Mouse (Mus musculus) heart, adult 2 months (tissue): ENCODE results near the gene Gpcpd1. TPM values are rescaled to one million over a fixed set of nuclear protein-coding genes. Genes with fewer than 3 reads are reported as not detected.

Source experiments
- DNase-seq, 2 experiments: peaks; one replicate each; pipeline ENCODE4 v3.0.0; 2021
- H3K27ac ChIP-seq: fragments of 200-600 bp; 2 replicates; pipeline ENCODE4 v1.8.1; 2022
- H3K27me3 ChIP-seq: fragments of 200-500 bp; 2 replicates; pipeline ENCODE4 v1.6.1; 2012; ENCODE audit warnings: mild to moderate bottlenecking, low read length, inconsistent platforms, mixed read lengths; ENCODE audit not compliant: control insufficient read depth, insufficient read depth
- H3K36me3 ChIP-seq: fragments of 200-500 bp; 2 replicates; pipeline ENCODE4 v1.6.1; 2012; ENCODE audit warnings: low read length, inconsistent platforms; ENCODE audit not compliant: control insufficient read depth, insufficient read depth
- H3K4me1 ChIP-seq: fragments of 200-500 bp; 2 replicates; pipeline ENCODE4 v1.6.1; 2011; ENCODE audit warnings: low read length; ENCODE audit not compliant: control insufficient read depth, insufficient read depth
- H3K4me3 ChIP-seq: fragments of 200-600 bp; 2 replicates; pipeline ENCODE4 v1.8.1; 2022
- H3K79me2 ChIP-seq: fragments of 200-500 bp; replicated peaks from 2 replicates; pipeline ENCODE4 v1.6.1; 2012; ENCODE audit warnings: mild to moderate bottlenecking, inconsistent platforms, low read length, moderate library complexity, mixed read lengths; ENCODE audit not compliant: control insufficient read depth, insufficient read depth
- H3K9ac ChIP-seq: fragments of 200-500 bp; 2 replicates; pipeline ENCODE4 v1.6.1; 2012; ENCODE audit warnings: low read depth, mild to moderate bottlenecking, control low read depth, inconsistent platforms, low read length, mixed read lengths
- CTCF ChIP-seq: fragments of 200-600 bp; IDR thresholded peaks from 2 replicates; pipeline ENCODE4 v1.8.1; 2022; ENCODE audit warnings: antibody characterized with exemption, mild to moderate bottlenecking, moderate library complexity
- EP300 ChIP-seq: fragments of 200-500 bp; IDR thresholded peaks from 2 replicates; pipeline ENCODE4 v1.6.1; 2011; ENCODE audit warnings: low read depth, low read length, control low read depth; ENCODE audit not compliant: insufficient read depth
- POLR2A ChIP-seq: fragments of 200-500 bp; IDR thresholded peaks from 2 replicates; pipeline ENCODE4 v1.6.1; 2011; ENCODE audit warnings: mild to moderate bottlenecking, low read depth, low read length, control low read depth; ENCODE audit not compliant: insufficient read depth
- WGBS: fragments of 180-500 bp; shearing (Covaris S2); methylation state at CpG from one replicate; pipeline ENCODE4 v1.1.7; 2018; 5-methylcytosine and 5-hydroxymethylcytosine counted together
- intact Hi-C: fragments of 180-260 bp; cut with DNase I; formaldehyde crosslinking; loops from one replicate; pipeline ENCODE4 v1.15.1; 2025
- polyA plus RNA-seq: library from polyadenylated mRNA; depleted of rRNA; stranded (reverse); fragments of >200 nt; gene quantifications from 2 replicates; pipeline ENCODE4 v1.2.3, GENCODE M21; 2012
- total RNA-seq, 2 experiments: library from RNA; stranded (reverse); gene quantifications; 2 replicates each; pipeline ENCODE4 v1.2.3; 2021

Gene Gpcpd1
- total and polyA plus RNA-seq, 3 experiments, result 37.5 to 224 (median 135) TPM

DNA sequence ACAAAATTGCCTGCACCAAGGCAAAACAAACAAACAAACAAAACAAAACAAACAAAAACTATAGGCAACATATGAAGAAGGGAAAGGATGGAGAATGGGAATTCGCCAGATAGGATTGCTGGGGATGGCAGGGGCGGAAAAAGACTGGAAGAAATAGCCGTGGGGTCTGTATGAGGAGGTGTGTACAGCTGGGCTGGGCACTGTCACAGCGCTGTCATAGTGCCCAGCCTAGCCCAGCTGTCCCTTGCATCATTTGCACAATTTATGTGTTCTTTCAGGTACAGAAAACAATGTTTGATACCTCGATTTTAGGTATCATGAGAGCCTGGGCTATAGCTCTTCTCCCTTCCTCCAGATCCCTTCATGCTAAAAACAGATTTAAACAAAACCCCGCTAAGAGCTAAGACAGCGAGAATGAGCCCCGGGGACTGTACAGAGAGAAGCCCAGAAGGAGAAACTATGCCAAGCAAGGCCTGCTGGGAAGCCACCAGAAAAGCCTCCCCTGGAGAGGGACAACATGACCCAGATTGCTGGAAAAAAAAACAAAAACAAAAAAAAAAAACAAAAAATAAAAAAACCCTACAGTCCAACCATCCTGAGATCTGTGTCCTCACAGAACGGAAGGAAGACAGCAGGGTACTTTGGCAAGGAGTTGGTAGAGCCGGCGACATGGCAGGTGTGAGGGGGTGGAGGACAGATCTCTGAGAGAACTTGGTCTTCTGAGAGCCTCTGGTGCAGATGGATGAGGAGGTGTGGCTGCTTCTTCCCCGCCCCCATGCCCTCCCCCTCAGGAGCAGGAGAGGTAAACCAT lies 74.0 kb downstream of the Gpcpd1 start:
- no peak for TF ChIP-seq POLR2A
- TF ChIP-seq CTCF, result no peak
- DNase-seq, result no peak
- Histone ChIP-seq H3K27me3 (no peaks in the 10 kb centered on the region), H3K4me3 (no peak overlapping the region), H3K9ac (no peak overlapping the region), H3K27ac (no peak overlapping the region), H3K4me1 (no peaks in the 10 kb centered on the region; the same call in 1 of the 2 replicates), H3K36me3 (no peaks in the 10 kb centered on the region), H3K79me2 (no peaks in the 10 kb centered on the region)
- intact Hi-C loops, result no loop called here
- WGBS, result 57% methylated on average over 12 of the region's 12 CpGs

DNA sequence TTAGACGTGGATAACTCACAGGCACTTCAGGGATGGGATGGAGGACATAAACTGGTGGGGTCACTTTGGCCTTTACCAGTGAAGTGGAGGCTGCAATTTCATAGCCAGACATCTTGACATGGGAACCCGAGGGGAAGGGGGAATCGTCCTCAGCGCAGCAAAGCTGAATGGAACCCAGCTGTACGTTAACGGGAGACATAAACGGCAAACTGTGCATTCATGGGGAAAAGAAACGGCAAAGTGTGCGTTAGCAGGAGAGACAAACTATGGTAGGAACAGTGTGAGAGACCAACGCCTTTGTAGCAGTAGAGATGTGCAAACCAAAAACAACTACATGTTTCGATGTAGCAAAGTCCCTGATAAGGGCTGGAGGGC lies 74.6 kb downstream of the Gpcpd1 start:
- Histone ChIP-seq H3K4me3 (no peak overlapping the region), H3K27me3 (no peaks in the 10 kb centered on the region), H3K4me1 (no peaks in the 10 kb centered on the region; the same call in 1 of the 2 replicates), H3K36me3 (no peaks in the 10 kb centered on the region), H3K79me2 (no peaks in the 10 kb centered on the region), H3K27ac (no peak overlapping the region), H3K9ac (no peak overlapping the region)
- intact Hi-C loops, result no loop called here
- 72% methylated on average over 11 of the region's 11 CpGs for WGBS
- no peak for DNase-seq
- TF ChIP-seq POLR2A (no peak), CTCF (no peak), EP300 (no peak)

DNA sequence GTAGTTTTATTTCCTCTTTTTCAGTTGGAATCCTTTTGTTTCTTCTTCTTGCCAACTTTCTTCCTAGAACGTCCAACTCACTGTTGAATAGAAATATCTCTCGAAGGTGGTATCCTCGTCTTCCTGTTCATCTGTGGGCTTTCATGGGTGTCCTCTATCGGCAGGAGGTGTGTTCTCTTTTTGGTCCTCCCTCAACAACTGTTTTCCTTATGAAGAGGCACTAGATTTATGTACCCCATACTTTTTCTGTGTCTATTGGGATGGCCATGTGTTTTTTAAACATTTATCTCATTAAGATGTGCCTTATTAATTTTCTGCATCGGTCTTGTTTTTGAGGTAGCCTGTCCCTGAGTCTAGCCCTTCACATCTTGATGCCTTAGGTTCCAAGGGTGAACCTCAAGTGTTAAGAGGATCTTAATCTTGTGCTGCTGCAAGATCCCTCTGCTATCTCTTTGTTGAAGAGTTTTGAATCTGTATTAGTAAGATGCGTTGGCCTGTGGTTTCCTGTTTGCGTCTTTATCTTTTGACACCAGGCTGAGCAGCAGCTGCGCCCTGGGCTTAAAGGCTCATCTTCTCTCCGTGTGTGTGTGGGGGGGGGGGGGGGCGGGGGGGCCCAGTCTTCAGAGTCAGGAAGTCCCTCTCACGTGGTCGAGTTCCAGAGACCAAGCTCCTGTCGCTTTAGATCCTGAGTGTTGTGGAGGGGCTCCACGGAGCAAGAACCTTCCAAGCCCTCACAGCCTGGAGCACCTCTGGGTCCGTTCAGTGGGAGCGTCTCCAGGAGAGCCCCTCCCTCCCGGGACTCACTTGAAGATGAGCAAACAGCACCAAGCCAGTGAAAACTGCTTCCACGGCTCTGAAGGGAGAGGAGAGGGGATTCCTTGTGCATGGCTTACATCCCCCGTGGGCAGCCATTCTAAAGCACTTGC lies 75.2 kb downstream of the Gpcpd1 start:
- Histone ChIP-seq H3K4me1 (no peaks in the 10 kb centered on the region; the same call in 1 of the 2 replicates), H3K27ac (no peak overlapping the region), H3K36me3 (no peaks in the 10 kb centered on the region), H3K9ac (no peak overlapping the region), H3K27me3 (no peaks in the 10 kb centered on the region), H3K4me3 (no peak overlapping the region), H3K79me2 (no peaks in the 10 kb centered on the region)
- TF ChIP-seq EP300, result no peak
- TF ChIP-seq CTCF, result no peak
- no peak for TF ChIP-seq POLR2A
- 18% methylated on average over 19 of the region's 19 CpGs for WGBS
- intact Hi-C loops, result no loop called here
- no peak for DNase-seq

DNA sequence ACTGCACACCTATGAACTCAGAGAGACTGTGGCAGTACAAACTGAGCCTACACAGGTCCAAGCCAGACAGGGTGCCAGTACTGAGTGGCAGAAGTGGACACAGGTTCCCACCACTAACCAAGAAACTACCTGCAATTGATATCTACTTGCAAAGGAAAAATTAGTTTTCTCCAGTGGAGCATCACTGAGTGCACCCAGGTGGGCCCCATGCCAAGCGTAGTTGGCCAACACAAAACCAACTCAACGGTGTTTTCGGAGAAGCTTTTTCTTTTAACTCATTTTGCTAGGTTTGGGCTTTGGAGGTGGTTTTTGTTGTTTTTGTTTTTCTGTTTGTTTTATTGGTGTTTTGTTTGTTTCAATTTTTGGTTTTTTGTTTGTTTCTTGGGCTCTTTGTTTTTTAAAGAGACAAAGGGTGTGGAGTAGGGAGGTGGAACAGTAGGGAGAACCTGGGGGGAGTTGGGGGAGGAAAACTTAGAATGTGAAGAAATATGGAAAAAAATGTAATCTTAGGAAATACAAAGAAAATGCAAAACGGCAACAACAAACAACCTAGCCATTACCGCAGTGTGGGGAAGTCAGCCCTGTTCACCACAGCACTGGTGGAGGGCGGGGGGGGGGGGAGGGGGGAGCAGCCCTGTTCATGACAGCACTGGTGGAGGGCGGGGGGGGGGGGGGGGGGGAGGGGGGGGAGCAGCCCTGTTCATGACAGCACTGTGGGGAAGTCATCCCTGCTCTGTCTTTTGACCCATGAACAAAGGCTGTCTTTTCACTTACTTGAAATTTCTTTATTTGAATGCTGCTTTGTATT lies 76.3 kb downstream of the Gpcpd1 start:
- H3K27me3 ChIP-seq, result no peaks in the 10 kb centered on the region
- intact Hi-C loops, result no loop called here
- TF ChIP-seq POLR2A (no peak), CTCF (no peak), EP300 (no peak)
- H3K79me2 ChIP-seq, result no peaks in the 10 kb centered on the region
- H3K4me1 ChIP-seq, result no peaks in the 10 kb centered on the region; the same call in 1 of the 2 replicates
- DNase-seq, result no peak
- no peak overlapping the region for H3K4me3 ChIP-seq
- whole genome bisulfite sequencing, result 82% methylated on average over 5 of the region's 7 CpGs
- no peak overlapping the region for H3K27ac ChIP-seq
- no peak overlapping the region for H3K9ac ChIP-seq
- no peaks in the 10 kb centered on the region for H3K36me3 ChIP-seq

DNA sequence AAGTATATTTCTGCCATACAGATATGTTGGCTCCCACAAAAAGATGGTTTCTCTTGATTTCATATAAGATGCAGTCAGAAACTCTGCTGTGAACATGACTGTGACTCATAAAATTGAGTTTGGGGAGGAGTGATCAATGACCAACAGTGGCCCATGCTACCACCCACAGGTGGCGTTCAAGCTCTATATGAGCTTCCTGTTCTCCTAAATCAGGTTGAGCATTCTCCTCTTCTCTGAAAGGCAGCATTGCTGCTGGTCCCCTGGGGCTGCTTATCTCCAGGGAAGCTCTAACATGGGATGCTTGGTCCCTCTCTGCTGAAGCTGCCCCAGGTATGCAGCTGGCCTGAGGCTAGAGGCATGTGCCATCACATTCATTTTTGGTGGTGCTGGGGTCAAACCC lies 77.8 kb downstream of the Gpcpd1 start:
- intact Hi-C loops, result no loop called here
- Histone ChIP-seq H3K4me3 (no peak overlapping the region), H3K4me1 (no peaks in the 10 kb centered on the region; the same call in 1 of the 2 replicates), H3K27me3 (no peaks in the 10 kb centered on the region), H3K27ac (no peak overlapping the region), H3K36me3 (no peaks in the 10 kb centered on the region), H3K9ac (no peak overlapping the region), H3K79me2 (no peaks in the 10 kb centered on the region)
- no peak for TF ChIP-seq EP300
- TF ChIP-seq POLR2A, result no peak
- no peak for TF ChIP-seq CTCF
- WGBS, result 84% methylated on average over 1 of the region's 1 CpGs
- no peak for DNase-seq
